Mouse (Mus musculus) kidney, adult 18-20 months (tissue): ENCODE measurements around the gene Mettl9.

Source experiments
- DNase-seq: peaks from one replicate; pipeline ENCODE4 v3.0.0; 2021

The Mettl9 gene

DNA sequence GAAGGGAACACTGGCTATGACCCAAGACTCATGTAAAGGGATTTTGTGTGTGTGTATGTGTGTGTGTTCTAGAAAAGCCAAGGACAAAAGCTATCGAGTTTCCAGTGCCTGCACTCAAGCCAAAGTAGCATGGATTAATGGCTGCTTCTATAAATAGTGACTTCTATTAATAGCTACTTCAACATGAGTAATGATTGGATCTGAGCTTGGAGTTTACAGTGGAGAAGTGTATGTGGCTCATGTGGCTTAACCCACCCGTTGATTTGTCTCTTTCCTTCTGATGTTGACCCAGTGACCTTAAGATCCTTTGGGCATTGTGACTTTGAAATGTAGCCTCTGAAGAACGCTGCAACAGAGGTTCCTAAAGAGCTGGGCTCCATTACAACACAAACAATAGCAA is 77.1 kb downstream of the Mettl9 start:
- no peak for DNase-seq

DNA sequence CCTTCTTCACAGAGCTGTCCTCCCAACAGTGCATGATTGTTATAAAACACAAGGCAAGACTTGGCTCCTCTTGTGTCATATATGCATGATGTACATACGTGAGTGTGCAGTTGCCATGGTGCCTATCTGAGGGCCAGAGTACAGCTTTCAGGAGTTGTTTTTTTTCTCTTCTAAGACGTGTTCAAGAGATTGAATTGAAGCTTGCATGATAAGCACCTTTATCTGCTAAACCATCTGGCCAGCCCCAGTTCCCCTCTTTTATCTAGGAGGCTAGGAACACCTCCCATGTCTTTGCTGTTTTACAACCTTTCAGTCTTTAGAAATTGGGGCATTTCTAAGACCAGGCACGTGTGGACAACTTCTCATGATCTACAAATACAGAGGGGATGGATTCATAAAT is 77.5 kb downstream of the Mettl9 start:
- no peak for DNase-seq

DNA sequence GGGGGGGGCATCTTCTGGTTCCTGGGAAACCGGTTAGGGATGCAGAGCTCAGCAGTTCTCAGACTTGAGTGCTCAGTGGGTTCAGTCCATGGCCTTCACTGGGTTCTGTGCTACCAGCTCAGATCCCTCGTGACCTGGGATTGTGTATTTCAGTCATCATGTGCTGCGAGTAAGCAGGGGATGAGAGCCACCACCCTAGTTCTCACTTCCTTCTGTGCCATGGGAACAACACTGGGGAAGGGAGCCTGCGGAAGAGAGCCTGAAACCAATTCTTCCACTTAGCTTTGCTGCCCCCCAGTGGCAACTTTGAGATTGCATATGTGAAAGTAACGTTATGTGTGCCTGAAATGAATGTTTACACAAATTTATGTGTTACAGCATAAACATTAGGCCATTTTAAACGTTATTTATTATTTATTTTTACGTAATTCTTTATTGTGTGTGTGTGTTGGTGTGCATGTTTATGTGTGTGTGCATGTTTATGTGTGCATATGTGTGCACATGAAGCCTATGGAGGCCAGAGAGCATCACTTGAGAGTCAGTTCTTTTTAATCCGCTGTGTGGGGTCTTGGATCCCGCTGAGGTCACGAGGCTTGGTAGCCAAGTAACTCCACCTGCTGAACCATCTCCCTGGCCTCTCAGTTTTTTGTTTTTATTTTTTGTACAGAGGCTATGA is 86.0 kb downstream of the Mettl9 start:
- DNase-seq = peak; percentile 85
